Mouse (Mus musculus): ENCODE results near the gene Qtrt1. TPM values are rescaled to one million over a fixed set of nuclear protein-coding genes. Genes with fewer than 3 reads are reported as not detected.
A peak's percentile ranks its signal among the peaks of the same experiment; 100 is the strongest.

Gene Qtrt1
- polyA plus RNA-seq, 1 experiment from 2014 or later, result 64.5 TPM

DNA sequence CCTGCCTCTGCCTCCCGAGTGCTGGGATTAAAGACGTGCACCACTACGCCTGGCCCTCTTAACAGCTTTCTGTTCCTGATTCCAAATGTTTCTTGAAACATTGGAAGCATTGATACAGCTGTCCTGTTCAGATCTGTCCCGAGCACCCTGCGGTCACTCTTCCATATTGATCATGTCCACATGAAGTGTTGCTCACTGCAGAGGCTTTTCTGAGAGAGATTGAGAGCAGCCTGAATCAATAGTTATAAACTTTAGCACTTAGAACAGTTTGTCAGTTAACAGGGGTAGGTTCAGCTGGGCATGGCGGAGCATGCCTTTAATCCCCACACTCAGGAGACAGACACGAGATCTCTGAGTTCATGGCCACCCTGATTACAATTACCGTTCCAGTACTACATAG, 32.2 kb downstream of the Qtrt1 start:
- Histone ChIP-seq H3K27me3 (ENCODE audit: insufficient read depth, low read length) (no peaks in the 10 kb centered on the region), H3K9me3 (ENCODE audit: low read length) (no peaks in the 10 kb centered on the region), H3K4me3 (ENCODE audit: low read length) (no peak overlapping the region), H3K9ac (replicated peaks; ENCODE audit: low read length) (no peak overlapping the region), H3K4me2 (replicated peaks; ENCODE audit: low read depth, low read length) (no peak overlapping the region), H3K36me3 (ENCODE audit: insufficient read depth, low read length) (peaks cover 9% of the 10 kb centered on the region; the same call in 1 of the 2 replicates), H3K27ac (ENCODE audit: low read length) (no peak overlapping the region), H3K4me1 (ENCODE audit: insufficient read depth, low read length) (no peaks in the 10 kb centered on the region)
- no peak for ATAC-seq (ENCODE audit: low FRiP score, low TSS enrichment)
- 94% methylated on average over 8 of the region's 8 CpGs for WGBS

DNA sequence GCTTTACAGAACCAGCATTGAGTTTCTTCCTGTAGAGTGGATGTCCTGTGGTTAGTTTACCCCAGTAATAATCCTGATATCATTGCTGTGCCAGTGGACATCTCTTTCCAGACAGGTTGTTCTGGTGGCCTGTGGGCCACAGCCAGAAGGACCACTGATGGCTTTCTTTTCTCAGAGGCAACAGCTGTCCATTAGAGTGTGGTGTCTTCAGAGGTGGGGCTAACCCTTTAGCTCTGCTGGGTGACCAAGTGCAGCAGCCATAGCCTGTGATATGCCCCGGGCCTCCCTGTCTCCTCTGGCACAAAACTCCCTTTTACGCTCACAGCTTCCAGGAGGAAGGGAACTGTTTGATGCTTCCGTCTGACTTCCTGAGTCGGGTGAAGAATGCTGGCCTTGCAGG, 32.9 kb downstream of the Qtrt1 start:
- ATAC-seq (ENCODE audit: low FRiP score, low TSS enrichment), result no peak
- H3K4me2 ChIP-seq (replicated peaks; ENCODE audit: low read depth, low read length), result no peak overlapping the region
- no peak overlapping the region for H3K4me3 ChIP-seq (ENCODE audit: low read length)
- H3K27me3 ChIP-seq (ENCODE audit: insufficient read depth, low read length), result no peaks in the 10 kb centered on the region
- H3K36me3 ChIP-seq (ENCODE audit: insufficient read depth, low read length), result peaks cover 9% of the 10 kb centered on the region; the same call in 1 of the 2 replicates
- no peaks in the 10 kb centered on the region for H3K4me1 ChIP-seq (ENCODE audit: insufficient read depth, low read length)
- no peak overlapping the region for H3K9ac ChIP-seq (replicated peaks; ENCODE audit: low read length)
- no peaks in the 10 kb centered on the region for H3K9me3 ChIP-seq (ENCODE audit: low read length)
- 85% methylated on average over 4 of the region's 4 CpGs for WGBS
- H3K27ac ChIP-seq (ENCODE audit: low read length), result no peak overlapping the region

DNA sequence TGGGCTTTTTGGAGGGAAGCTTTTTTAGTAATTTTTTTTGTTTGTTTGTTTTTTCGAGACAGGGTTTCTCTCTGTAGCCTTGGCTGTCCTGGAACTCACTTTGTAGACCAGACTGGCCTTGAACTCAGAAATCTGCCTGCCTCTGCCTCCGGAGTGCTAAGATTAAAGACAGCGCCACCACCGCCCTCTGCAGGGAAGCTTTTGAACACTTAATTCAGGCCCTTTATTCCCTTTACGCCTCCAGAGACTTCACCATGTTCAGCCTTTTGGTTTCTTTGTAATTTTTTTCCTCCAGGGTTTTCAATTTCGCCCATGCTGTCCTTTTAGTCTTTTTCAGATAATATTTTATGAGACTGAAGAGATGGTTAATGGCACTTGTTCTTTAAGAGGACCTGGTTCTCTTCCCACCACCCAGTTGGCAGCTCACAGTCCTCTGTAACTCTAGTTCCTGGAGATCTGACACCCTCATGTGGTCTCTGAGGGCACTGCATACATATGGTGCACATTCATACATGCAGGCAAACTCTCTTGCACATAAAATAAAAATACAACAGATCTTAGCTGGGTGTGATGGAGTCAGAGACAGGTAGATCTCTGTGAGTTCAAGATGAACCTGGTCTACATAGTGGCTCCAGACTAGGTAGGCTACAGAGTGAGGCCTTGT, 33.6 kb downstream of the Qtrt1 start:
- no peaks in the 10 kb centered on the region for H3K9me3 ChIP-seq (ENCODE audit: low read length)
- 95% methylated on average over 6 of the region's 6 CpGs for WGBS
- H3K36me3 ChIP-seq (ENCODE audit: insufficient read depth, low read length), result peaks cover 9% of the 10 kb centered on the region; the same call in 1 of the 2 replicates
- H3K9ac ChIP-seq (replicated peaks; ENCODE audit: low read length), result no peak overlapping the region
- no peaks in the 10 kb centered on the region for H3K4me1 ChIP-seq (ENCODE audit: insufficient read depth, low read length)
- no peak overlapping the region for H3K4me3 ChIP-seq (ENCODE audit: low read length)
- no peaks in the 10 kb centered on the region for H3K27me3 ChIP-seq (ENCODE audit: insufficient read depth, low read length)
- no peak overlapping the region for H3K4me2 ChIP-seq (replicated peaks; ENCODE audit: low read depth, low read length)
- no peak for ATAC-seq (ENCODE audit: low FRiP score, low TSS enrichment)
- H3K27ac ChIP-seq (ENCODE audit: low read length), result no peak overlapping the region

DNA sequence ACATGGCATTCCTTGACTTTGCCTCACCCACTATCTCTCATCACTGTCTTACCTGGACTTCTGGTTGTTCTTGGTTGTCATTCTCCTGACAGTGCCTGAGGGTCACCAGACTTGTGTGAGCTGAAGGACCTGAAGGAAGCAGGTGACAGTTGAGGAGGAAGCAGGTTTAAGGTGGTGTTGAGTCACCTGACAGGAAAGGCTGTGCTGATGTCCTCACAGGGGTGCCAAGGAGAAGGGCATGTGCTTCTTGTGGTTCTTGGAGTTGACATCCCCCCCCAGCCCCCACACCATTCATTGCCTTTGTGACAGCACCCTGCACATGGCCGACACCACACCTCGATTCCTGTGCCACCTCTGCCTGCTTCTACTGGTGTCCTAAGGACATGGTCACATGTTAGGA, 36.1 kb downstream of the Qtrt1 start:
- H3K9me3 ChIP-seq (ENCODE audit: low read length), result no peaks in the 10 kb centered on the region
- H3K27ac ChIP-seq (ENCODE audit: low read length), result no peak overlapping the region
- WGBS, result 97% methylated on average over 2 of the region's 2 CpGs
- no peak for ATAC-seq (ENCODE audit: low FRiP score, low TSS enrichment)
- no peak overlapping the region for H3K4me3 ChIP-seq (ENCODE audit: low read length)
- peaks cover 12% of the 10 kb centered on the region for H3K4me1 ChIP-seq (ENCODE audit: insufficient read depth, low read length)
- H3K27me3 ChIP-seq (ENCODE audit: insufficient read depth, low read length), result no peaks in the 10 kb centered on the region
- no peak overlapping the region for H3K9ac ChIP-seq (replicated peaks; ENCODE audit: low read length)
- H3K4me2 ChIP-seq (replicated peaks; ENCODE audit: low read depth, low read length), result no peak overlapping the region
- peaks cover 9% of the 10 kb centered on the region; the same call in 1 of the 2 replicates for H3K36me3 ChIP-seq (ENCODE audit: insufficient read depth, low read length)

DNA sequence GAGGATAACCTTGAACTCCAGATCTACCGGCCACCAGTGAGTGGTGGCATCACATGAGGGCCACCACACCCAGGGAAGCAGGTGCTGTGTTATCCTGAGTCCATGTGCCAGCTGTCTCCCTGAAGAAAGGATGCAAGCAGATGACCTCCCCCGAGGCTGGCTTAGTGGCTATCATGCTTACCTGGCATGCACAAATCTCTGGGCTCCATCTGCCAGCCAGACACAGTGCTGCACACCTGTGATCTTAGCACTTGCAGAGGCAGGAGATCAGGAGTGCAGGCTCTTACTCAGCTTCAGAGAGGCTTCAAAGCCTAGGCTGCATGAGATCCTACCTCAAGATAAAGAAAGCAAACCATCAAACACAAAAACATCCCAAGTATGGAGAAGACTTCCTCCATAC, 38.1 kb downstream of the Qtrt1 start:
- Histone ChIP-seq H3K27me3 (ENCODE audit: insufficient read depth, low read length) (no peaks in the 10 kb centered on the region), H3K4me3 (ENCODE audit: low read length) (no peak overlapping the region), H3K4me1 (ENCODE audit: insufficient read depth, low read length) (peaks cover 12% of the 10 kb centered on the region), H3K4me2 (replicated peaks; ENCODE audit: low read depth, low read length) (no peak overlapping the region), H3K9ac (replicated peaks; ENCODE audit: low read length) (no peak overlapping the region), H3K36me3 (ENCODE audit: insufficient read depth, low read length) (peaks cover 8% of the 10 kb centered on the region; the same call in 1 of the 2 replicates), H3K27ac (ENCODE audit: low read length) (no peak overlapping the region; the same call in 1 of the 2 replicates), H3K9me3 (ENCODE audit: low read length) (no peaks in the 10 kb centered on the region)
- WGBS, result 74% methylated on average over 2 of the region's 2 CpGs
- ATAC-seq (ENCODE audit: low FRiP score, low TSS enrichment), result no peak

DNA sequence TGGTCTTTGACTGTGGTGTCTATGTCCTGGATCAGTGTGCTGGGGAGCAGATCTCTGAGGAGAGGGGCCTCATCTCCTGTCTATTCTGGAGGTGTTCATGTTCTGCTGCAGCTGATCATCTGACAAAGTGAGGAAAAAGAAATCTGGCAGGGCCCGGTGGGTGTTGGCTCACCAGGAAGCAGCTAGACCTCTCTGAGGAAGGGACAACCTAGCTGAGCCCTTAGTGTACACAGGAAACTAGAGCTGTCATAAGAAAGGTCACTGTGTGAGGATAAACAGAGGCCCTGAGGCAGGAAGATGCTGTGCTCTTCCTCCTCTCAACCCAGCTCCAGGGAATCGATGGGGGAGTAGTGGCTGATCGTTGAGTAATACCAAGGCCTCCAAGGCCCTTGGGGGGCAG, 38.6 kb downstream of the Qtrt1 start:
- 62% methylated on average over 3 of the region's 3 CpGs for WGBS
- H3K36me3 ChIP-seq (ENCODE audit: insufficient read depth, low read length), result peaks cover 2% of the 10 kb centered on the region; the same call in 1 of the 2 replicates
- no peak overlapping the region; the same call in 1 of the 2 replicates for H3K27ac ChIP-seq (ENCODE audit: low read length)
- H3K9ac ChIP-seq (replicated peaks; ENCODE audit: low read length), result no peak overlapping the region
- ATAC-seq (ENCODE audit: low FRiP score, low TSS enrichment), result no peak
- no peaks in the 10 kb centered on the region for H3K9me3 ChIP-seq (ENCODE audit: low read length)
- no peak overlapping the region for H3K4me3 ChIP-seq (ENCODE audit: low read length)
- H3K27me3 ChIP-seq (ENCODE audit: insufficient read depth, low read length), result no peaks in the 10 kb centered on the region
- no peak overlapping the region for H3K4me2 ChIP-seq (replicated peaks; ENCODE audit: low read depth, low read length)
- H3K4me1 ChIP-seq (ENCODE audit: insufficient read depth, low read length), result peaks cover 16% of the 10 kb centered on the region

DNA sequence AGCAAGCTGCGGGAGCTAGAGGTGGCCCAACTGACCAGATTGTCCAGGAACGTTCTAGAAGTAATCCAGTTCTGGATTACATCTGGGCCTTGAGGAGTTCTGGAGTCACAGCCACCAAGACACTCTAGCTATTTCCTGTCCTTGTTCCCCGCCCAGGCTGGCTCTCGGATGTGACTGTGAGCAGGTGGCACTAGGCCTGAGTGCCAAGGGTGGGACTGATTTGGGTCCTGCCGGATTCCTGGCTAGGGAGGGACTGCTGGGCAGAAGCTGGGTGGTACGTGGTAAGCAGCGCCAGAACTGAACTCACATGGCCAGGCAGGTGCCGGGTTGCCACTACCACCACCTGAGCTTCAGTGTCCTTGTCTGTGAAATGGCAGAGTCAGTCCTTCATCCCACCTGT, 39.8 kb downstream of the Qtrt1 start:
- Histone ChIP-seq H3K27me3 (ENCODE audit: insufficient read depth, low read length) (no peaks in the 10 kb centered on the region), H3K27ac (ENCODE audit: low read length) (no peak overlapping the region), H3K4me2 (replicated peaks; ENCODE audit: low read depth, low read length) (no peak overlapping the region), H3K36me3 (ENCODE audit: insufficient read depth, low read length) (no peaks in the 10 kb centered on the region), H3K4me3 (ENCODE audit: low read length) (no peak overlapping the region), H3K4me1 (ENCODE audit: insufficient read depth, low read length) (peaks cover 21% of the 10 kb centered on the region), H3K9me3 (ENCODE audit: low read length) (no peaks in the 10 kb centered on the region), H3K9ac (replicated peaks; ENCODE audit: low read length) (no peak overlapping the region)
- WGBS, result 86% methylated on average over 8 of the region's 8 CpGs
- no peak for ATAC-seq (ENCODE audit: low FRiP score, low TSS enrichment)

DNA sequence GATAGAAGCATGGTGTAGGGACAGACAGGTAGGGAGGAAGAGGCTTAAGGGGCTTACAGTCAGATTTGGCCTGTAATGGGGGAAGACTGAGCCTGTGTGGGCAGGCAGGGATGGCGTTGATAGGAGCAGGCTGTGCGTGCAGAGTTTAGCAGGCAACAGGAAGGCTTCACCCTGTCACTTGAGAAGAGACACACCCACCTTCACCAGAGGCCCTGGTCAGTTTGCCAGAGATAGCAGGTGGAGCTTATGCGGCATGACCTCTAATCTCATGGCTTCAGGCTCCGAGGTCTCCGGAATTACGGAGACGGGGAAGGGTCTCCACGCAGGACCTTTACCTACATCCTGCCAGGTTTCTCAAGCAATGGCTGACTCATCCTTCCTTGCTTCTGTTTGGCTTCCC, 40.2 kb downstream of the Qtrt1 start:
- Histone ChIP-seq H3K4me2 (replicated peaks; ENCODE audit: low read depth, low read length) (no peak overlapping the region), H3K4me1 (ENCODE audit: insufficient read depth, low read length) (peaks cover 21% of the 10 kb centered on the region), H3K36me3 (ENCODE audit: insufficient read depth, low read length) (no peaks in the 10 kb centered on the region), H3K27ac (ENCODE audit: low read length) (0 out of 2 replicates have a peak overlapping the region, but pooled peaks have one; percentile 24), H3K9ac (replicated peaks; ENCODE audit: low read length) (no peak overlapping the region), H3K4me3 (ENCODE audit: low read length) (no peak overlapping the region), H3K9me3 (ENCODE audit: low read length) (no peaks in the 10 kb centered on the region), H3K27me3 (ENCODE audit: insufficient read depth, low read length) (no peaks in the 10 kb centered on the region)
- no peak for ATAC-seq (ENCODE audit: low FRiP score, low TSS enrichment)
- 43% methylated on average over 8 of the region's 8 CpGs for WGBS

DNA sequence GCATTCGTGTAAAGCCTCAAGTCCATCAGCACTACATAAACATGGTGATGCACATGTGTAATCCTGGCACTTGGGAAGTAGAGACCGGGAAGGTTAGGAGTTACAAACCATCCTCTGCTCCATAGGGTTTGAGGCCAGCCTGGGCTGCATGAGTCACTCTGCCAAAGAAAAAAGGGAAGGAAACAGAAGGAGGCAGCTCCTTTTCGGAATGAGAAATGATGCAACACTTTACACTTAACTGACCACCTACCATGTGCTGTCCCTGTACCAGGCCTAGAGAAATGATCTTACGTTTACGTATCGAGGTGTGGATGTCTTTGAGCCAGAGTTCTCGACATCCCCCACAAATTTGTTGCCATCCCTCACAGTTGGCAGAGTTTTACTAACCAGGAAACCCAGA, 41.4 kb downstream of the Qtrt1 start:
- Histone ChIP-seq H3K4me1 (ENCODE audit: insufficient read depth, low read length) (peaks cover 21% of the 10 kb centered on the region), H3K9me3 (ENCODE audit: low read length) (no peaks in the 10 kb centered on the region), H3K4me3 (ENCODE audit: low read length) (no peak overlapping the region), H3K36me3 (ENCODE audit: insufficient read depth, low read length) (no peaks in the 10 kb centered on the region), H3K27ac (ENCODE audit: low read length) (no peak overlapping the region), H3K4me2 (replicated peaks; ENCODE audit: low read depth, low read length) (no peak overlapping the region), H3K27me3 (ENCODE audit: insufficient read depth, low read length) (no peaks in the 10 kb centered on the region), H3K9ac (replicated peaks; ENCODE audit: low read length) (no peak overlapping the region)
- no peak for ATAC-seq (ENCODE audit: low FRiP score, low TSS enrichment)
- 78% methylated on average over 7 of the region's 7 CpGs for WGBS

DNA sequence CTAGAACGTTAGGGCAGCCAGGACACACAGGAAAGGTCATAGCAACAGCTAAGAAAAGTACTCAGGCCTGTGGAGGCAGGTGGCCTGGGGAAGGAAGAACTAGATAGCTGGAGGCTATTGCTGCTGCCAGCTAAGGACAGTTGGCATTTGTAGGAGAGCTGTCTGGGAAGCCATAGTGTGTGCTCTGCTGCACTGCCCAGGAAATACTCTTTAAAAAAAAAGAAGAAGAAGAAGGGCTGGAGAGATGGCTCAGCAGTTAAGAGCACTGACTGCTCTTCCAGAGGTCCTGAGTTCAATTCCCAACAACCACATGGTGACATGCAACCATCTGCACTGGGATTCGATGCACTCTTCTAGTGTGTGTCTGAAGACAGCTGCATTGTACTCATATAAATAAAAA, 41.8 kb downstream of the Qtrt1 start:
- H3K4me1 ChIP-seq (ENCODE audit: insufficient read depth, low read length), result peaks cover 21% of the 10 kb centered on the region
- H3K9ac ChIP-seq (replicated peaks; ENCODE audit: low read length), result no peak overlapping the region
- no peak for ATAC-seq (ENCODE audit: low FRiP score, low TSS enrichment)
- no peak overlapping the region for H3K4me2 ChIP-seq (replicated peaks; ENCODE audit: low read depth, low read length)
- no peaks in the 10 kb centered on the region for H3K27me3 ChIP-seq (ENCODE audit: insufficient read depth, low read length)
- no peaks in the 10 kb centered on the region for H3K9me3 ChIP-seq (ENCODE audit: low read length)
- 81% methylated on average over 2 of the region's 2 CpGs for WGBS
- no peaks in the 10 kb centered on the region for H3K36me3 ChIP-seq (ENCODE audit: insufficient read depth, low read length)
- H3K27ac ChIP-seq (ENCODE audit: low read length), result no peak overlapping the region
- H3K4me3 ChIP-seq (ENCODE audit: low read length), result no peak overlapping the region

Data from kidney, embryonic 16.5 days (tissue).